Mouse (Mus musculus) lung, postnatal 36 days (tissue): ENCODE results near the gene Rtn4rl2.

Experiments used
- DNase-seq: peaks from one replicate; pipeline ENCODE4 v3.0.0; 2022; ENCODE audit warnings: mixed read lengths

Rtn4rl2 gene

GRCm38 (mm10) chr2:84840748-84841563 is 45.6 kb downstream of the Rtn4rl2 start:
- no peak for DNase-seq

- DNase-seq: peak; percentile 59
Measured at GRCm38 (mm10) chr2:84840016-84840747, 46.3 kb downstream of the Rtn4rl2 start.

GRCm38 (mm10) chr2:84838993-84839980 is 47.2 kb downstream of the Rtn4rl2 start:
- peak; percentile 13 for DNase-seq

GRCm38 (mm10) chr2:84838593-84838949 is 47.9 kb downstream of the Rtn4rl2 start, which contains the start of gene Slc43a1:
Gene Slc43a1 (plus strand): TSS chr2:84838850.
- no peak for DNase-seq

- DNase-seq: peak; percentile 11
Measured at GRCm38 (mm10) chr2:84837817-84838592, 48.5 kb downstream of the Rtn4rl2 start.

- DNase-seq: no peak
Measured at GRCm38 (mm10) chr2:84837107-84837506, 49.4 kb downstream of the Rtn4rl2 start.

- DNase-seq: peak; percentile 92
Measured at GRCm38 (mm10) chr2:84831666-84832391, 54.7 kb downstream of the Rtn4rl2 start.

- peak; percentile 21 for DNase-seq
Measured at GRCm38 (mm10) chr2:84827283-84827920, 59.1 kb downstream of the Rtn4rl2 start.

- DNase-seq: peak; percentile 95
Measured at GRCm38 (mm10) chr2:84826488-84827282, 59.8 kb downstream of the Rtn4rl2 start, which contains the start of gene Timm10. Gene Timm10 (plus strand): TSS chr2:84826997.

GRCm38 (mm10) chr2:84823237-84823636 is 63.3 kb downstream of the Rtn4rl2 start:
- no peak for DNase-seq

GRCm38 (mm10) chr2:84822552-84822951 is 64.0 kb downstream of the Rtn4rl2 start, which contains the start of gene Smtnl1:
Gene Smtnl1 (minus strand): TSS chr2:84822652.
- DNase-seq: no peak
